Mouse (Mus musculus) olfactory bulb, adult 2 months (tissue): Measurements from ENCODE around the gene Nmt1.

Experiments used
- CTCF ChIP-seq: fragments of 200-500 bp; IDR thresholded peaks from 2 replicates; pipeline ENCODE4 v1.5.1; 2012; ENCODE audit warnings: low read depth, mild to moderate bottlenecking, low read length, moderate library complexity; ENCODE audit not compliant: insufficient read depth
- POLR2A ChIP-seq: fragments of 200-500 bp; IDR thresholded peaks from 2 replicates; pipeline ENCODE4 v1.6.1; 2012; ENCODE audit warnings: mild to moderate bottlenecking, low read depth, low read length, moderate library complexity; ENCODE audit not compliant: insufficient read depth

DNA sequence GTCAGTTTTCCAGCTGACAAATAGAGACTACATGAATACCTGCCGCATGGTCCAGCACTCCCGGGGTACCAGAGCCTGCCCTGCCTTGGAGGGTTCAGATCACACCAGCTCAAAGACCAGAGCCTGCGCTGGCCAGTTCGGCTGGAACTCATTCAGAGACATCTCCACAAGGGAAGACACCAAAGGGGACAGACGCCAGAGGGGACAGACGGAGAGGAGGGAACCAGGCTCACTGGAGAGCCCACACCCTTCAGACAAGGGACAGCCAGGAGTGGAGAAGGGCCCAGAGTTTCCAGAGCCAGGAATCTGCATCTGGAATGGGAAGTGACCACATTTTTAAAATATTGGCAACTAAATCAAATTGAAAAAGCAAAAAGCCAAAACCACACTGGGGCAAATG is 53.6 kb downstream of the Nmt1 start:
- TF ChIP-seq CTCF (no peak), POLR2A (no peak)
